Mouse (Mus musculus): Measurements from ENCODE around the gene Ezh1. TPM values are rescaled to one million over a fixed set of nuclear protein-coding genes. Genes with fewer than 3 reads are reported as not detected.

Gene Ezh1
- total RNA-seq, 2 experiments from 2014 or later: 34.8 to 36.7 TPM

DNA sequence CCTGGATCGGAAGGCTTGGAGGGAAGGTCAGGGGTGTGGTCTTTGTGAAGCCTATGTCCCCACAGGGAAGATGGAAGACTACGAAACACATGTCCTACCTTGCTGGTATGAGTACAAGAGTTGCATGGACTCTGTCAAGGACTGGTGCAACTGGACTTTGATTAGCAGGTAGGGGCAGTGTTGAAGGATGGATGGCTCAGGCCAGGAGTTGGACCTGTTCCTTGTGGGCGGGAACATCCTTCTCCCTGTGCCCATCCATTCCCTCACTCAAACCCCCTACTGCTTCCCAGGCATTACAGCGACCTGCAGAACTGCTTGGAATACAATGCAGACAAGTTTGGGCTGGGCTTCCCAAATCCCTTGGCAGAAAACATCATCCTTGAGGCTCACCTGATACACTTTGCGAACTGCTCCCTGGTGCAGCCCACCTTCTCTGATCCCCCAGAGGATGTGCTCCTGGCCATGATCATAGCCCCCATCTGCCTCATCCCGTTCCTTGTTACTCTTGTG is 21.3 kb upstream of the Ezh1 start:
- no peak for DNase-seq
- intact Hi-C loops (cut with DNase I): loop anchor here (1.0 kb wide), 2 partner anchors 16 to 35 kb away; no protein-coding TSS in a partner anchor

DNA sequence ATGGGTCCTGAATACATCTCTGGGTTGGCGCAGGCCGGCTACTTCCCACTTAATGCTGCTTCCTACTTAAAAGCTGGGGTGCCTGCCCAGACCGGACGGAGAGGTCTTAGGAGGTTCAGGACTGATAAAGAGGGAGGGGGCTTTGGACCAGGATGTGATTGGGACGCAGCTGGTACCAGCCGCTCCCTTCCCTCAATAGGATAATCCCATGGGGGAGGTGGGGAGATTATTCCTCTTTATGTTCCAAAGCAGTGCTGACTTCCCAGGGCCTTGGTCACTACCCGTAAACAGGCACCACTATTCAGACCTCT is 20.4 kb upstream of the Ezh1 start:
- intact Hi-C loops (cut with DNase I): loop anchor here (1.0 kb wide), 1 partner anchor 15 kb away; no protein-coding TSS in a partner anchor
- DNase-seq: peak in 1 of 2 experiments; percentile 42

DNA sequence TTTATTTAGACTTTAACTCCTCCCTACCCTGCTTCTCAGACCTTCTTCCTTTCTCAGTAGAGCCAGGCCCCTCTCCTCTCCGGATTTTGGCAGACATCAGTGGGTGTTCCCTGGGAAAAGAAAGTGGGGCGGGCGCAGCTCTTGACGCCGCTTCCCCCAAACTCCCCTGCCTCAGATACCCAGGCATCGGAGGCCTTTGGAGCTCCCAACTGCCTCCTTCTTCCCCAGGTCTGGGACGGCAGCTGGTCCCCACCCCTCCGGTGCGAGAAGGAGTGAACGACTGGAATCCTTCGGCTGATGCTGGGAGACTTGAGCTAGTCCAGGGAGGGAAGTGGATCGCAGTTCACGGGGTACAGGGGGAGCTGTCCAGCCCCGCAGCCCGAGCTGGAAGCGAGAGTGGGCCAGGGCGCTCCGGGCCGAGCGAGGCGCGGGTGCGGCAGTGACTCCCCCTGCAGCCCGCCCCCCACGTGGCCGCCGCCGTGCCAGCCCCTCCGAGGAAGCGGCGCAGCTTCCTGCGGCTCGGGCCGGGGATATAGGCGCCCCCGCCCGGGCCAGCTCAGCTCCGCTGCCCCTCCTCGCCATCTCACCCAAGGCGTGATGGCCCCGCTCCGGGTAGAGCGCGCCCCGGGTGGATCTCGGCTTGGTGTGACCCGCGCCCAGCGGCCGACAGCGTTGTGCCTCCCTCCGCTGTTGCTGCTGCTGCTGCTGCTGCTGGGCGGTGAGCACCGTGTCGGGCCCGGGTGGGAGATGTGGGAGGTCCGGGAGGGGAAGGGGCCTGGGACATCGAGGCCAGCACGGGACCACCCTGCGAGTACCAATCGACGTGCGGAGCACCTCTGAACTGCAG is 19.8 kb upstream of the Ezh1 start, which contains the start of gene Ramp2:
Ramp2 (plus strand) TSS at position 174 of the 847 bp plus-strand sequence.
- DNase-seq: peak; percentile 75 to 85
- intact Hi-C loops (cut with DNase I): no loop called here

DNA sequence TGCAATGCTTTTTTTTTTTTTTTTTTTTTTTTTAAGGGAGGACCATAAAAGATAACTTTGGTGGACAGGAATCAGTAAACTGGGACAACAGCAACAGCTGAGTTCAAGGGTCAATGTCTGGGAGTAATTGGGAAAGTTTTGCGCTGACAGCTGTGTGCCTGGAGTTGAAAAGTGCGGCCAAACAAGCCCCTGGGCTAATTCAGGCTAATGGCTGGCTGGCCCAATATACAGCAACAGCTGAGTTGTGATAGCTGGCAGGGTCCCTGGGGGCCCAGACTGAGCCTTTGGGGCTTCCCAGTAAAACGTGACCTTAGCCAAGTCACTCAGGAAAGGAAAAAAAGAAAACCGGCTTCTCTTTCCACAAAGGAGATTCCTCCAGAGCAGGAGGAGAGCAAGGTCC is 18.8 kb upstream of the Ezh1 start:
- intact Hi-C loops (cut with DNase I): no loop called here
- peak; percentile 50 to 57 for DNase-seq

DNA sequence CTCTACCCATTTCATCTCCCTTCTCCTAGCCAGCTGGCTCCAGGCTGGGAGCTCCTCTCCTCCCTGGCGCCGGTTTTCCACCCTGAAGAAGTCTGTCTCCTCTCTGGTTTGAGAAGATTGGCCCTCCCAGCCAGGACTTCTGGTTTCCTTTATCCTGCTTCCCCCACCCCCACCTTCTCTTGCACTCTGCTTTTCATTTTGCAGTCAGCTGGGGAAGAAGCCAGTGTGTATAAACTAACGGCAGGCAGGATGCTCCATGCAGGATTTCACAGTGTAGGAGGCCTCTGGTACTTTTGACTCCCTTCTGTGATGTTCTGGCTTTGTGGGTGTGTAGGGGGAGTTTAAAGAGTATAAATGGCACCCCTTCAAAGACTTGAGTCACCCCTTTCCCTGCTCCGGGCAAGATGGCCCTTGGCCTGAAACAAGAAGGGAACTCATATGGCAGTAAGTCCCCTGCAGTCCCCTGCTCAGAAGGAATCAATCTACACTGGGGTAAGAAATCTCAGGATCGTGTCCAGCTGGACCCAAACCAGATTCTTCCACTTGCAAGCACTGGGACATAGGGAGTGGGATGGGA is 11.9 kb upstream of the Ezh1 start:
- intact Hi-C loops (cut with DNase I): no loop called here
- peak; percentile 26 to 42 for DNase-seq

DNA sequence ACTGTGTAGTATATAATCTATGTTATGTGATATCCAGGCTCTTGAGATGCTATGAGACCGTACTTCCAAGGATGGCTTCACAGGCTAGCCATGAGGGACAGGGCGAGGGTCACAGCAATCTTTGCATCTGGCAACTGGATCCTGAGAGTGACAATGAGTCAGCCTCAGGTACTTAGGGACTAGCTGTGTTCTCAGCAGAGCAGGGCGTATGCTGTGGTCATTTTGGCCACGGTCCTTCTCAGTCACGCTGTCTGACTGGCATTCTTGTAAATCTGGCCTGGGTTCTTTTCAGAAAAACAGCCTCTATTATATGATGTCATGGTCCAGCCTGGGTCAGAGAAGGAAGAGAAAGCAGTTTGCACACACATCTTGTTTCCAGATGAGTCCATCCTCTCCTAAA is 10.5 kb upstream of the Ezh1 start:
- intact Hi-C loops (cut with DNase I): no loop called here
- no peak for DNase-seq

DNA sequence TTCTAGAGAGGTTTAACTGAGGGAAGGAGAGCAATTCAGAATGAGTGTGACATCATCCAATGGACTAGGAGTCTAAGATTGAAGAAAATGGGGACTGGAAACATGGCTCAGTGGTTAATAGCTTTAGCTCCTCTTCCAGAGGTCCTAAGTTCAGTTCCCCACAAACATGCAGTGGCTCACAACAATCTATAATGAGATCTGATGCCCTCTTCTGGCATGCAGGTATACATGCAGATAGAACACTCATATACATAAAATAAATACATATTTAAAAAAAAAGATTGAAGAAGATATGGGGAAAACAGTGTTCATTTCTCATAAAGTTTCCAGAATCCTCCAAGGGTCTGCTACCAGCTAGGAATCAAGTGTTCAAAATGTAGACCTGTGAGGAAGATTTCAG is 9.2 kb upstream of the Ezh1 start:
- intact Hi-C loops (cut with DNase I): no loop called here
- no peak for DNase-seq

DNA sequence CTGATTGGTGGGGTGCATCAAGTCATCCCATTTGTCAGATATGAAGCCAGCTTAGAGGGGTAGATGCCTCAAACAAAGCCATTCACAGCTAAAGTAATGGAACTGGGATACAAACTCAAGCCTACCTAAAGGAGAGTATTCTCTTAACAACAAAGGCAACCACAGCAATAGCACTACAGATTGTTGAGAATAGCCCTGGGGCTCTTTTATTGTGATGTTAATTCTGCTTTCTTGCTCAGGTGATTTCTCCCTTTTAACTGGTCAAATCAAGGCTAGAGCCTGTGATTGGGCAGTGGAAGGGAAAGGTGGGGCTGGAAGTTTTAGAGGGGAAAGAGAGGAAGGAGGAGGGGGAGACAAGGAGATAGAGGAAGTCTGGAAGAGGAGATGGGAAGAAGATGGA is 7.9 kb upstream of the Ezh1 start:
- no peak for DNase-seq
- intact Hi-C loops (cut with DNase I): no loop called here

DNA sequence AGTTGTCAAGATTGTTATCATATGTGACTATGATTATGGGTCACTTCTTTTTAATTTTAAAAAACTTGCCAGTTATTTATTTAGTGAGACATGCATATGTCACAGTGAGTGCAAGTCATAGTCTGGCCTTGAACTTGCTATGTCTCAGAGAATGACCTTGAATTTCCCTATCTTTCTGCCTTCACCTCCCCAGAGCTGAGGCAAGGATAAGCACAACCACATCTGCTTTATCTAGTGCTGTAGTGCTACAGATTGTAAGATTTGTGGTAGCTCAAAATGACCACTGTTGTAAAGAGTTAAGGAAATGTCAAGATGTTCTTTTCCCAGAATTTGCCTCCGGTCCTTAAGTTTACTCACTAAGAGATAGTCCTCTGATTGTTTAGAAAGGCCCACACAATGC is 7.0 kb upstream of the Ezh1 start:
- intact Hi-C loops (cut with DNase I): no loop called here

DNA sequence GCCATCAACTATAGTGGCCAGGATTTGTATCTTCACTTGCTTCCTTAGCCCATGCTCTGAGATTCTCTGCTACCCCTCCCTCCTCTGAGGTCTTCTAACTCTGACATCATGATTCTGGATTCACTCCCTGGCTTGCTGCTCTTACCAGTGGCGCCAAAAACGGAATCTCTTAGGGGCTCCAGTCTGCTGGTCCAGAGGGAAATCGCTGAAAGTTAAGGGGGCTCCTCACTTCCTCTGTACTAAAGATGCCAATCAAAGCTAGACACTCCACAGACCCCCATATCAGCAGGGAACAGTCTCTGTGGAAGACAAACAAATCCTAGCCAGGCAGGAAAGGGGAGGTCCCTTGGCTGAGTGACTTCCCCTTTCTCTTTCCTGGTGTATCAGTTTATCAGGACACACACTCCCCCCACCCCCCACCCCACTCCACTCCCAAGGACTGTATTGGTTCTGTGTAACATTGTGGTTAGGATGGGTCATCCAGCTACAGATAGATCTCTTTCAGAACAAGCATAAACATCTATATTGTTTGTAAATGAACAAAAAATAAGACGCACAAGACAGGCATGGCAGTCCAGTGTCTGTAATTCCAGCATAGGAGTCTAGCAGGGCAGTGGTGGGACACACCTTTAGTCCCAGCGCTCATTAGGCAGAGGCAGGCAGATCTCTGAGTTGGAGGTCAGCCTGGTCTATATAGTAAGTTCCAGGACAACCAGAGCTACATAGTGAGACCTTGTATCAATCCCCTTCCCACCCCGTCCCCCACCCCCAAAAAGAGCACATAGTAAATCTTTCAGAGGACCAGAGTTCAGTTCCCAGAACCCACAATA is 6.0 kb upstream of the Ezh1 start:
- intact Hi-C loops (cut with DNase I): no loop called here
- peak; percentile 60 to 78 for DNase-seq

More for the DNA sequence above, 7.0 kb upstream of the Ezh1 start:
- no peak for DNase-seq

DNA sequence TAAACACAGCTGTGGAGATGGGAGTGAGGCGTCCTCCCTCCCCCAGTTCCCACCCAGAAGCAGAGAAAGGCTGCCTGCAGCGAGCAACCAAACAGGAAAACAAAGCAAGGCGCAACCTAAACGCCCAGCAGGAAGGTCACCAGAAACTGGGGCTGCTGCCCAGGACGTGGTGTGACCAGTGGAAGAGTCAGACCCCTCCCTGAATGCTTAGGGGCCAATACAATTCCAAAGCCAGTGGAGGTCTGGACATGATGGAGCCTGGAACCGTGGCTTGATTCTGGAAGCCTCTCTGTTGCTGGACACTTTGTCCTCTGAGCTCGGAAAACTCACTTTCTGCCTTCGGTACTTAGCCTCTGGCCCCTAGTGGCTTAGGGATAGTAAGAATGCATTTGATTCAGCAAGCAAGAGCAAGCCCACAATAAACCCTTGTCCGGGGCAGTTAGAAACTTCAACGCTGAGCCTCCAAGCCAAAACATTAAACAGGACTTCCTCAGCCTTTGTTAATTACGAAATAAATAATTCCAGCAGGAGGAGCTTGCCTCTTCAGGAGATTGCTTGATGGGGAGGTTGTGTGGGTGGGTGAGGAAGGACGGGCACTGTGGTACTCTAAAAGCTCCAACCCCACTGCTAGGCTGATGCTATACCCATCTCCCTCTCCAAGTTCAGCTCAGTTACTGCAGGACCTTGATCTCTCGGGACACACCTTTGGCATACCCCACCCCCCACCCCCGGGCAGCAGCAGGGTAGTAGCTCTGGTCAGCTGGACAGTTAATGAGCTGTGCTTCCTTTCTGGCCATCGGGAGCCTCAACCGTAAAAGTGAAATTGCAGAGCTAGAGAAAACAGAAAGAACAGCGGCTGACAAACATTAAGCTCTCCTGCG is 5.0 kb upstream of the Ezh1 start:
- DNase-seq: peak; percentile 78 to 82
- intact Hi-C loops (cut with DNase I): loop anchor here (1.0 kb wide), 1 partner anchor 16 kb away; no protein-coding TSS in a partner anchor

DNA sequence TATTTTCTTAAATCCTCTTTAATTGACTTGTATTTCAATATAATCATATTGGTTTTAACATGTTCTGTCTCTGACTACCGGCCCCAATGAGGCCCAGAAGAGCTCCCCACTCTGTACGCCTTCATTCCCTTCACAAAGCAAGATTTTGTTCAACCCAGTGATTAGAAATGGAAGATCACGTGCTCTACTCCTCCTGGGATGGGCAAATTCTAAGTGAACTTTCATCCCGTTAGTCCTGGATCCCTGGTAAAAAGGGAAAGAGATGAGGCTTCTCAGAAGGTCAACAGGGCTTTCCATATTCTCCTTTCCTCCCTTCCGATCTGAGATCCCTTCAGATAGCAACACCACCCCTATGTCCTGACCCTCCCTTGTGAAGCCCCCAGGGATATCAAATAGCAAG is 4.3 kb upstream of the Ezh1 start:
- intact Hi-C loops (cut with DNase I): no loop called here
- DNase-seq: no peak

DNA sequence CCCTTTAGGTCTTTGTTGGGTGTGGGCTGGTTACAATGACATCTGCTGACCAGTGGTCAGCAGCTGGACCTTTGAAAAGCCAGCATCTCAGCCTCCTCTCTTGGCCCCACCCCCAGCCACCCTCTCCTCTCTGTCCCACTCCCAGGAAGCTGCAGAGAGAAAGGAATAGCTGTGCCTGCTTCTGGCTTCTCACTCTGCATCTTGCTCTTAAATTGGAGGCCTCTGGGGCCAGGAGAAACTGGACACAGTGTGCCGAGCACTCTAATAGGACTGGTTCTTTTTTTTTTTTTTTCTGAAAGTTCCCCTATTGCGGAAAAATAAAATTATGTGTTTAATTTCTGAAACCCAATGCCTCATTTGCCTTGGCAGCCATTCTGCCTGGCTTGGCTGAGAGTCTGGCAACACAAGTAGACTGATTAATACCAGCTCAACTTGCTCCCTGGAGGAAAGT is 3.8 kb upstream of the Ezh1 start:
- peak; percentile 60 to 61 for DNase-seq
- intact Hi-C loops (cut with DNase I): no loop called here

DNA sequence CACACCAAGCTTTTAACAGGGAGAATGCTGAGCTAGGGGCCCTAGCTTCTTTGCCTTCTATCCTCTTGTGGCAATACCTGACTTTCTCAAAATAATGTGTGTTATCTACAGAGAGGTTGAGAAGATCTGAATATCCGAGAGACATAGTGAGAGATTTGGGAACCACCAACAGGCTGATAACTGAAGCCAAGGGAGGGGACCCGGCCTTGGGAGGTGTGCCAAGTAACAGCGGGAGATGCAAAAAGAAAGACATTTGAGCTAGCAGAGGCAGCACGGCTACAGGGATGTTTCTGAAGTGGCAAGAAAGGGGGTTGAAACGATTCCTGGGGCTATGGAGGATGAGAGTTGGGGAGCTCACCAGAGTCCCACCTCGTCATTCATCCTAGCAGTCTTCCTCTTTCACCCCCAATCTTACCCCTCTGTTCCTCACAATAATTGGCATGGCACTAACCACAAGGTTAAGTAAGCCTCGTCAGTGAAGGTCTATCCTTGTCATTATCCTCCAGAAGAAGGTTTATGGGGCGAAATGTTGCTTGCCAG is 3.2 kb upstream of the Ezh1 start:
- intact Hi-C loops (cut with DNase I): no loop called here
- DNase-seq: peak; percentile 56 to 59

DNA sequence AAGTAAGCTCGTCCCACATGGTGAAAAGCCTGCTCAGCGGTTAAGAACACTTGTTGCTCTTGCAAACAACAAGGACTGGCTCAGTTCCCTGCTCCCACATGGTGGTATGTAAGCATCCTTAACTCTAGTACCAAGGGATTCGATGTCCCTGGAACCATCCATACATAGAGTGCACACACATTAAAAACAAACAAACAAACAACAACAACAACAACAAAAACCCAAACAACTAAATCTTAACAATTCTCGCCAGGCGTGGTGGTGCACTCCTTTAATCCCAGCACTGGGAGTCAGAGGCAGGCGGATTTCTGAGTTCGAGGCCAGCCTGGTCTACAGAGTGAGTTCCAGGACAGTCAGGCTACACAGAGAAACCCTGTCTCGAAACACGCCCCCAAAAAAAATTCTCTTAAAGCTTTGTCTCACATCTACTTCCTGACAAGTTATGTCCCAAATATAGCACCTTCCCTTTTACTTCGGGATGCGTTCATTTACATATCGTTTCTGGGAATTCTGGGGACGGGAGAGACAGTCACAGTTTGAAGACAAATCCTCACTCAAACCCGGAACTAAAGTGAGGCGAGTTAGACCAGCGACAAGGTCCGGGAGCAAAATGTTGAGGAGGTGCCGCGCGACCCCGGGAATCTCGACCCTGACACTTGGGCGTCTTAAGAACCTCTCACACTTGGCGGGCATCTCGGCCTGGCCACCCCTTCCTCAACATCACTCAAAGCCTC is 765 bp downstream of the Ezh1 start:
- DNase-seq: no peak
- intact Hi-C loops (cut with DNase I): no loop called here

DNA sequence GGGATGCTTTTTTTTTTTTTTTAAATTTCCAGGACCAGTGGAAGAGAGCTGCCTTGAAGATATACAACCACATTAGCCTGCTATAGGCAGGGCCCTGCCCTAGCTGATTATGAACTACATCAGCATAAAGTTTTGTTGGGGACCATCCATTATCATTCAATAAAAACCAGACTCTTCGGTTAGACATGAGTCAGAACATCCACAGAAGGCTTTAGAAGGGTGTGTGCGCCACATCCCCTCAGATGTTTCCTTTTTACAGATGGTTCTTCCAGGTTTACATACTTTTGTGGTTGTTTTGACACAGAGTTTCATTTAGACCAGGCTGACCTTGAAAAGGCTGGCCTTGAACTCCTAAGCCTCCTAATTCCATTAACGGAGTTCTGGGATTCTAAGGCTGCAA is 1.9 kb downstream of the Ezh1 start:
- intact Hi-C loops (cut with DNase I): no loop called here
- DNase-seq: no peak

DNA sequence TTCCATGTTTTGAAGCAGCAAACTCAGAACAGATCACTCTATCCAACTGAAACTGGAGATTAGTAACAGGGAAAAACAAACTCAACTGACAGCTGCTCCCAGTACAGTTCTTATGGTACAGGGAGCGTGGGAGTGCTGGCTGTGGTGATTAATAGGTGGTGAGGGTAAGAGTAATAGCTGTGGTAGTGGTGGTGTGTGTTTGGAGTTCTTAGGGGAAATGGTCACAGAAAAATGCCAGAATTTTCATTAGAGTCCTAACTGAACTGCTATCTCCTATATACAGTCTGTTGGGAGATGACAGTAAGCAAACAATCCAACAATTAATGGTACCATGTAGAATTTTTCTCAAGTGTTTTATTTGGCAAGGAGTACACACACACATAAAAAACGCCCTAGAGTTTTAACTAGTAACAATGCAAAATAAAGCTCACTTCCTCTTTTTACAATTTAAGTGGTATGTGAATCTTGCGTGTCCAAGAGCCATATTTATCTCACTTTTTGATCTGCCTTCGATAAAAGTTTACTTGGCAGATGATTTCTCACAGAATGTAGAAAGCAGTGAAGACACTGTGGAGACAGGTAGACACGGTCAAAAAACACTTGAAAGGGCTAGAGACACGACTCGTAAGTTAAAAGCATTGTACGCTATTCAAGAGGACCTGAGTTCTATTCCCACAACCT is 4.8 kb downstream of the Ezh1 start:
- no peak for DNase-seq
- intact Hi-C loops (cut with DNase I): no loop called here

DNA sequence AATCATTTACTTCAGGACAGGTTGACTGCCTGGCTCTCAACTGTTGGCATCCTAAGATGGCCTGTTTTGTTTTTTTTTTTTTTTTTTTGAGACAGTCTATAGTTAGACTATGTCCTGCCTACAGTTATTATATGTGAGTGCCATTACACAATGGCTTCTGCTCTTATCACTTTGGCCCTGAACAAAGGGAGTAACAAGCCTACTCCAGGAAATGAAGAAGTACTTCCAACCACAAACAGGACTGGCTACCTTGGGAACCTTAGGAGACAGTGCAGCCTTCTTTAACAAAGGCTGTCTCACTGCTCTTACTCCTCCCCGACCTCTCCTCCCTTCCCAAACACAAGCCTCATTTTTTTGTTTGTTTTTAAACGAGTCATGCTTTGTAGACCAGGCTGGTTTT is 5.4 kb downstream of the Ezh1 start:
- no peak for DNase-seq
- intact Hi-C loops (cut with DNase I): no loop called here
